Mouse (Mus musculus): ENCODE measurements around the gene Kctd10.

DNA sequence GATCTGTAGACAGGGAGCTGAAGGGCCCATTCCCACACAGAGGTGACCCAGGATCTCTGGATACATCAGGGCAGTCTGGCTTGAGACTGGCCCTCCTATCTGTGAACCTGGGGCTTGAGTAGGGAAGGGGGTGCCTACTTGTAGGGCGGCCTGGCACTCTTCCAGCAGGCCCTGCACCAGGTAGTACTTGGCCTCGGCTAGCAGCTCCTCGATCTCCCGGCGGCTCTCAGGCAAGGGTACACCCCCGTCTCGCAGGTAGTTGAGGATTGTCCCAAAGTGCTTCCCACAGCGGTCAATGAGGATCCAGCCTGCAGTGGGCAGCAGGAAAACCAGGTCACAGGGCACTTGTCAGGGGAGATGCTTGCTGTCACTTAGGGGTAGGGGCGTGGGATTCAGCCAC is 10.4 kb downstream of the Kctd10 start:
- no peak for TF ChIP-seq CTCF (IDR thresholded peaks at IDR 0.05; ENCODE audit: low read depth, low read length)
- TF ChIP-seq GATA2 (IDR thresholded peaks at IDR 0.05; ENCODE audit: borderline replicate concordance, low read depth, low read length), result no peak
- TF ChIP-seq TAL1 (conservative IDR thresholded peaks at IDR 0.05; ENCODE audit: low read depth, low read length), result no peak
- TF ChIP-seq GATA1 (IDR thresholded peaks at IDR 0.05; ENCODE audit: borderline replicate concordance, low read length), result no peak
- TF ChIP-seq POLR2AphosphoS5 (IDR thresholded peaks at IDR 0.05; ENCODE audit: insufficient replicate concordance, low read depth, low read length), result no peak

Measured in G1E (cell line).